Mouse (Mus musculus) MEL-GATA-1-ER (cell line): ENCODE data around the gene Nupr1.

ENCODE experiments used
- DNase-seq: peaks from one replicate; pipeline ENCODE4 v3.0.0-alpha.2; 2012; ENCODE audit warnings: low read depth; ENCODE audit errors: extremely low read depth

Nupr1 gene

GRCm38 (mm10) chr7:126601896-126602295, 28.8 kb downstream of the Nupr1 start:
- DNase-seq, result no peak

GRCm38 (mm10) chr7:126598919-126599318, 31.7 kb downstream of the Nupr1 start:
- DNase-seq, result no peak

- no peak for DNase-seq
Measured at GRCm38 (mm10) chr7:126596414-126596813, 34.2 kb downstream of the Nupr1 start.

- DNase-seq, result no peak
Measured at GRCm38 (mm10) chr7:126595890-126596289, 34.8 kb downstream of the Nupr1 start.

GRCm38 (mm10) chr7:126594862-126595561, 35.6 kb downstream of the Nupr1 start, which contains the start of gene Il27:
TSS of gene Il27 (minus strand) at chr7:126594941.
- no peak for DNase-seq

GRCm38 (mm10) chr7:126587779-126588178, 42.9 kb downstream of the Nupr1 start:
- DNase-seq, result no peak

GRCm38 (mm10) chr7:126586839-126587238, 43.8 kb downstream of the Nupr1 start:
- DNase-seq, result no peak

- no peak for DNase-seq
Measured at GRCm38 (mm10) chr7:126585717-126586116, 44.9 kb downstream of the Nupr1 start, which contains the start of gene Cln3. TSS of gene Cln3 (minus strand) at chr7:126585817.

GRCm38 (mm10) chr7:126584506-126584977, 46.1 kb downstream of the Nupr1 start, which contains the start of gene Apobr:
TSS of gene Apobr (plus strand) at chr7:126584942.
- DNase-seq, result peak; percentile 61

GRCm38 (mm10) chr7:126583761-126584160, 46.9 kb downstream of the Nupr1 start:
- no peak for DNase-seq

GRCm38 (mm10) chr7:126583251-126583709, 47.4 kb downstream of the Nupr1 start:
- peak; percentile 77 for DNase-seq

GRCm38 (mm10) chr7:126582759-126583158, 47.9 kb downstream of the Nupr1 start:
- no peak for DNase-seq

- DNase-seq, result no peak
Measured at GRCm38 (mm10) chr7:126581661-126582060, 49.0 kb downstream of the Nupr1 start.

- DNase-seq, result no peak
Measured at GRCm38 (mm10) chr7:126579172-126579571, 51.5 kb downstream of the Nupr1 start.

- DNase-seq, result peak; percentile 73
Measured at GRCm38 (mm10) chr7:126576946-126577345, 53.7 kb downstream of the Nupr1 start.
